Comparison of ENCODE assay signal across 29 mouse cellular contexts in genomic region chr14:8392181-8392825, GRCm38 (mm10). TPM values are rescaled to one million over a fixed set of nuclear protein-coding genes. Genes with fewer than 3 reads are reported as not detected.
DNase-seq lines count a peak whose midpoint lies in the region; ATAC-seq and TF ChIP-seq lines count a peak whose summit lies in the region.
"Had no signal": no experiment of that assay in that cellular context is flagged by ENCODE, and none has a peak within 500 bp of the region (broad histone marks: within the 10 kb centered on the region; RNA-seq: fewer than 3 reads in every experiment).

No protein-coding gene starts in this region.

- DNase-seq in adrenal gland, postnatal 10 days = peak; percentile 38
- no peak for DNase-seq in adrenal gland, postnatal 25 days
- DNase-seq in layer of hippocampus, adult 18-20 months (ENCODE audit: low spot score in 2 of 2) = peak; percentile 4 to 11
- DNase-seq in layer of hippocampus, postnatal 25 days (ENCODE audit: extremely low spot score in 1 of 2, low spot score in 1 of 2) = no peak
- DNase-seq in midbrain, postnatal 0 days (ENCODE audit: low spot score) = peak; percentile 19
- peak; percentile 22 to 43 for DNase-seq in layer of hippocampus, postnatal 10 days (ENCODE audit: low spot score in 2 of 2)
- DNase-seq: cerebellum, adult 18-20 months; cerebellum, postnatal 14 days; gastrocnemius, postnatal 10 days; heart, postnatal 4 days; kidney, adult 9 months; kidney, postnatal 14 days; liver; lung, postnatal 36 days; thymus, adult 18-20 months; thymus, postnatal 36 days had no signal

- no peak for TF ChIP-seq CTCF in midbrain, postnatal 0 days (IDR thresholded peaks at IDR 0.05)

- no peak for ATAC-seq in midbrain, postnatal 0 days (ENCODE audit: low FRiP score)
- ATAC-seq in midbrain, embryonic 13.5 days = no peak
- no peak for ATAC-seq in inflammation-experienced regulatory T-cells, adult 6 months
- ATAC-seq: CD4-positive, CD25-positive, alpha-beta regulatory T cell, adult 4 months; intestine, embryonic 16.5 days; midbrain, embryonic 16.5 days had no signal

- H3K4me3 ChIP-seq in midbrain, postnatal 0 days (ENCODE audit: low read depth, low read length) = no peak overlapping the region
- H3K4me3 ChIP-seq in midbrain, embryonic 13.5 days (replicated peaks) = no peak overlapping the region
- H3K4me3 ChIP-seq: forebrain, embryonic 10.5 days; heart, embryonic 10.5 days; hindbrain, embryonic 15.5 days; limb, embryonic 10.5 days; liver, embryonic 15.5 days; lung, embryonic 15.5 days had no signal

- H3K27me3 ChIP-seq in midbrain, postnatal 0 days (ENCODE audit: insufficient read depth, low read length) = no peaks in the 10 kb centered on the region
- no peaks in the 10 kb centered on the region for H3K27me3 ChIP-seq in midbrain, embryonic 13.5 days
- H3K27me3 ChIP-seq: hindbrain, embryonic 15.5 days; liver, embryonic 15.5 days; lung, embryonic 15.5 days had no signal

- no peak overlapping the region for H3K4me2 ChIP-seq in midbrain, postnatal 0 days (ENCODE audit: low read depth, low read length, poor library complexity, severe bottlenecking)
- H3K4me2 ChIP-seq in midbrain, embryonic 13.5 days (replicated peaks) = no peak overlapping the region
- H3K4me2 ChIP-seq: hindbrain, embryonic 15.5 days; liver, embryonic 15.5 days; lung, embryonic 15.5 days had no signal

- H3K9ac ChIP-seq in midbrain, postnatal 0 days (replicated peaks; ENCODE audit: low read length, poor library complexity, severe bottlenecking) = no peak overlapping the region
- H3K9ac ChIP-seq in midbrain, embryonic 13.5 days (replicated peaks) = no peak overlapping the region
- H3K9ac ChIP-seq: hindbrain, embryonic 15.5 days; liver, embryonic 15.5 days; lung, embryonic 15.5 days had no signal

- no peaks in the 10 kb centered on the region for H3K36me3 ChIP-seq in midbrain, postnatal 0 days (ENCODE audit: insufficient read depth, low read length)
- H3K36me3 ChIP-seq in midbrain, embryonic 13.5 days = no peaks in the 10 kb centered on the region
- H3K36me3 ChIP-seq: forebrain, embryonic 10.5 days; heart, embryonic 10.5 days; hindbrain, embryonic 15.5 days; limb, embryonic 10.5 days; liver, embryonic 15.5 days; lung, embryonic 15.5 days had no signal

- no peaks in the 10 kb centered on the region for H3K9me3 ChIP-seq in midbrain, postnatal 0 days (ENCODE audit: low read length)
- H3K9me3 ChIP-seq in midbrain, embryonic 13.5 days = no peaks in the 10 kb centered on the region
- H3K9me3 ChIP-seq: forebrain, embryonic 10.5 days; heart, embryonic 10.5 days; hindbrain, embryonic 15.5 days; limb, embryonic 10.5 days; liver, embryonic 15.5 days; lung, embryonic 15.5 days had no signal

- 41% methylated on average over 6 of the region's 6 CpGs for WGBS in midbrain, postnatal 0 days
- 61% methylated on average over 6 of the region's 6 CpGs for WGBS in midbrain, embryonic 13.5 days

- H3K27ac ChIP-seq in midbrain, postnatal 0 days (ENCODE audit: low read depth, low read length) = no peak overlapping the region
- H3K27ac ChIP-seq in midbrain, embryonic 13.5 days = no peak overlapping the region
- H3K27ac ChIP-seq: forebrain, embryonic 10.5 days; heart, embryonic 10.5 days; hindbrain, embryonic 15.5 days; limb, embryonic 10.5 days; liver, embryonic 15.5 days; lung, embryonic 15.5 days had no signal

- H3K4me1 ChIP-seq in midbrain, postnatal 0 days (ENCODE audit: insufficient read depth, low read length) = no peaks in the 10 kb centered on the region
- no peaks in the 10 kb centered on the region for H3K4me1 ChIP-seq in midbrain, embryonic 13.5 days (replicated peaks)
- H3K4me1 ChIP-seq: forebrain, embryonic 10.5 days; hindbrain, embryonic 15.5 days; limb, embryonic 10.5 days; liver, embryonic 15.5 days; lung, embryonic 15.5 days had no signal

RNA-seq across cellular contexts. Expression of gene Oit1, which starts 13.7 kb away (rescaled TPM):
- not detected for total RNA-seq in adrenal gland, postnatal 10 days (2021)
- not detected in 2 replicates for total RNA-seq in adrenal gland, postnatal 25 days (2021)
- total RNA-seq in layer of hippocampus, adult 18-20 months (2021) = not detected
- not detected for total RNA-seq in layer of hippocampus, postnatal 25 days (2021)
- total RNA-seq in midbrain, postnatal 0 days (2014; rRNA removed) = not detected in 2 replicates
- 0.13 TPM in 1 of 2 replicates, not detected in the other for polyA plus RNA-seq in midbrain, postnatal 0 days (2015; fragmentation: Nextera tagmentation; extraction: Ambion mirVana)
- polyA plus RNA-seq in midbrain, embryonic 13.5 days (2015; fragmentation: Nextera tagmentation; extraction: Ambion mirVana) = not detected in 2 replicates
- total RNA-seq in layer of hippocampus, postnatal 10 days (2021) = not detected
- not detected for polyA plus RNA-seq in inflammation-experienced regulatory T-cells, adult 6 months (2017; shearing (Covaris generic))
- total RNA-seq: gastrocnemius, postnatal 10 days; granulocyte monocyte progenitor cell, adult 5-6 weeks; heart, postnatal 4 days had no signal
- polyA plus RNA-seq: CD4-positive, CD25-positive, alpha-beta regulatory T cell, adult 4 months; heart, embryonic 10.5 days; hindbrain, embryonic 15.5 days; limb, embryonic 10.5 days; liver, embryonic 15.5 days; midbrain, embryonic 16.5 days; neural tube, embryonic 14.5 days had no signal

Comparison
In these comparisons a context has a peak if more than half of its experiments do, and no peak if none do; other contexts are left out.
1. DNase-seq: peak in adrenal gland, postnatal 10 days (single experiment), layer of hippocampus, adult 18-20 months (2 of 2), midbrain, postnatal 0 days (single experiment) and layer of hippocampus, postnatal 10 days (2 of 2); none in adrenal gland, postnatal 25 days (single experiment) and layer of hippocampus, postnatal 25 days (0 of 2).